Mouse (Mus musculus): ENCODE data around the gene 1110002E22Rik. TPM values are rescaled to one million over a fixed set of nuclear protein-coding genes. Genes with fewer than 3 reads are reported as not detected.

1110002E22Rik gene
- total RNA-seq, 2 experiments from 2014 or later, result 2.6 to 2.7 TPM

DNA sequence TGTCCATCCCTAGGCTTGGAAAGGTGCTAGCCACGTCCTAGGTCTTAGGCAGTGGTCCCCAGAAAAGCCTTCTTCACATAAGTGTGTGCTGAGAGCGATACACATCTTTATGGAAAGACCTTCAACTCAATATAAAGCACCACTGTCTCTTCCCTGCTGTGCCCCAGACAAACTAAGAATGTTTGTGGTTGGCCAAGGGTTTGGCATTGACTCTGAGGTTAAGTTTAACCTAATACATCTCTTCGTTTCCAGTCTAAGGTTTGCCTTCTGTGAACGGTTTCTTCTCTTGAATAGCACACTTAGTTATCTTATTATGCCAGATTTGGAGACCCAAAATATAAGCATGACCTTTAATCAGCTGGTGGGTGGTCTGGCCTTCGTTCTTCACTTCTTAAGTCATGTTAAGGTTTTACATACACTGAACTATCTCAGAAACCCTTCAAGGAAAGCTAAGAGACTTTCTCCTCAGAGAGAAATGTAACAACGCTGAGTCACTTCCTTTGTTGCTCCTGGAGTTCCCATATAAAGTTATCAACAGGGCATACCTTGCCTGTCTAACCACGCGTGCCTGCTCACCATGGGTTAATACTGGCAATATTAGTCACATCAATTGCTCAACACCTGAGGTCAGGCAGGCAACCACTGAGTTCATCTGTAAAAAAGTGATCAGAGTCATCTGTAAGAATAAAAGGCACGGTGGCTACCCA, 3.5 kb upstream of the 1110002E22Rik start:
- no peak for DNase-seq (ENCODE audit: low spot score in 2 of 2)
- intact Hi-C loops (cut with DNase I), result no loop called here

DNA sequence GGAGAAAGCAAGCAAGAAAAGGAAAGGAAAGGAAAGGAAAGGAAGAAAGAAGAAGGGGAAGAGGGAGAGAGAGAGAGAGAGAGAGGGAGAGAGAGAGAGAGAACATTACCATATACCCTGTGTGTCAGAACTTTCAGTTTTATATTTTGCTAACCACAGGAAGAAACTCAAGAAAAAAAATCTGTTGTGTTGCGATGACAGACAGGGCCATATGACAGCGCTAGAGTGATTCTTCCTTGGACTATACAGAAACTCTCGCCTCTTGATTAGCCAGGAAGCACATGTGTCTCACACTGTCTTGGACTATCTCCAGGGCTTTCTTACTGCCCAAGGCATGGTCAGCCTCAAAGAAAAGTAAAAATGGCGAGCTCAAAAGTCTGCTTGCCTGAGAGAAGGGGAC, 2.2 kb upstream of the 1110002E22Rik start:
- DNase-seq (ENCODE audit: low spot score in 2 of 2), result no peak
- intact Hi-C loops (cut with DNase I), result no loop called here

DNA sequence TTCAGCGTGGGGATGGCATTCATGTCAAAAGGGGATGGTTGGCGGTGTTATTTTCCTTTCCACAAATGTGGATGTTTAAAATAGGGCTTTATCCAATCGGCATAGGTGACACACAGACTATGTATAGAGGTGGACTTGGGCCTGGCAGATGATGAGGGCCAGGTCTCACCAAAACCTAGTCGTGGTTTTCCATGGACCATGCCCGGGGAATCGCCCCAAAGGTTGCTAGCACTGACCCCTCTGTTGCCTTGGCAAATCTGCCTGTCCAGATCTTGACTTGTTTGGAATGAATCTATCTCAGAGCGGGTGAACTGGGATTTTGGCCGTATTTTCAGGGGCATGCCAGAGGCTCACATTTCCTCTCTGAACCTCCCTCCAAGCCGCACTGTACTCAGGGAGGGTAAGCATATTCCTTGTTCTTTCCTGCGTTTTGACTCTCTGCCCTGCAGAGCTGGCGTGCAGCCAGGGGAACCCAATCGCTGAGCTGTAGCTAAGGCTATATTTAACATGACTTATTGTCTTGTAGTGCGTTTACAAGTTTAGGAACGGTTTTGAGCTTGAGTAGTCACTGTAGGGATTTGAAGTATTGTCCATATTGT, 1.0 kb upstream of the 1110002E22Rik start:
- intact Hi-C loops (cut with DNase I), result no loop called here
- no peak for DNase-seq (ENCODE audit: low spot score in 2 of 2)

DNA sequence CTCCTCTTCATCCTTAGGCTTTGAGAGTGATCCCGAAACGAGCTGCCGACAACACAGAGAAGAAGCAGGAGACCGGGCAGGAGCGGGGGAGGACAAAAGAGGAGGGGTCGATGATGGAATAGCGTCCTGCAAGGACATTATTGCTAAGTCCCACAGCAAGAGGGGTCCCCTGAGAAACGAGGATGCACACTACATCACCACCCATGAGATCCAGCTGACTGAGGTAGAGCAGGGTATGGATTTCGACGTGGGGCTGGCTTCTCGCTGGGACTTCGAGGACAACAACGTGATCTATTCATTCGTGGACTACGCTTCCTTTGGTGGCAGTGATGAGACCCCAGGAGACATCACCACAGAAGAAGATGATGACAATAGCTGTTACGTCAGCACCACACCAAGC, 1.1 kb downstream of the 1110002E22Rik start:
- intact Hi-C loops (cut with DNase I), result loop anchor here (5.0 kb wide), 2 partner anchors 76 to 149 kb away; partner anchors contain the start of genes Lamtor3, Mttp and Trmt10a

DNA sequence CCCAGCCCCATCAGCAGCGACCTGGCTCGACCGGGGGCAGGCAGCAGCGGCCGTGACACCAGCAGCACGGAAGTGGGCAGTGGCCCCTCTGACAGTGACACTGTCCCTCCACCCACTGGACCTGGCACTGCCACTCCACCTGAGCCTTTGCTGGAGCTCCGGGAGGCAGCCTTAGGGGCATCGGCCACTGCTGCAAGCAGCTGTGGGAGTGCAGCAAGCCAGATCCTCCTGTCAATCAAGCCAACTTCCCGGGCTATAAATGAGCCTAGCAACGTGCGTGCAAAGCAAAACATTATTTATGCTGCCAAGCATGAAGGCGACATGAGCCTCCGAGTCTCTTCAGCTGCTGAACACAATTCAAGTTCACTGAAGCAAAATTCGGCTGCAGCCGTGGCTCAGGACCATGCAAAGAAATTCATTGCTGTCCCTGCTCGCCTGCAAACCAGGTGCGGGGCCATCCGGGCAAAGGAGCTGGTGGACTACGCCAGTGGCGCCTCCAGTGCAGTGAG, 1.6 kb downstream of the 1110002E22Rik start:
- intact Hi-C loops (cut with DNase I), result loop anchor here (5.0 kb wide), 2 partner anchors 76 to 149 kb away; partner anchors contain the start of genes Lamtor3, Mttp and Trmt10a
- DNase-seq (ENCODE audit: low spot score in 2 of 2), result peak; percentile 35 to 72

More for the DNA sequence above, 1.1 kb downstream of the 1110002E22Rik start:
- no peak for DNase-seq (ENCODE audit: low spot score in 2 of 2)

DNA sequence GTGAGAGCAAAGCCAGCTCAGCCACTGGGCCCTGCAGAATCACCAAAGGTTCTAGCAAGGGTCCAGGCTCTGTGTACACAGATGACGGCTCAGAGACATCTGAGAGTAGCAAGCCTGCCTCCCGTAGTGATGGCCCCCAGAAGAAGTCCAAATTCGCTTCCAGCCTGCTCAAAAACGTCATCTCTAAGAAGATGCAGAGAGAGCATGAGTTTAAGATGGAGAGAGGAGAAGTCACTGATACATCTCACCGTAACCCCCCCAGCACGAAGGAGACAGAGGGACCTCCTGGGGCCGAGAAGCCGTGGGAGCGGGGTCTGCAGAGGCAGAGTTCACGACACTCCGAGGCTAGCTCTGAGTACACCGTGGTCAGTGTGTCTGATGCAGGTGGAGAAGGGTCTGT, 2.4 kb downstream of the 1110002E22Rik start, which contains the start of gene Gm5105:
Gene Gm5105, minus strand, starts transcription at position 101 of the 400 bp plus-strand sequence.
- no peak for DNase-seq (ENCODE audit: low spot score in 2 of 2)
- intact Hi-C loops (cut with DNase I), result loop anchor here (5.0 kb wide), 2 partner anchors 75 to 150 kb away; partner anchors contain the start of genes Lamtor3, Mttp and Trmt10a

DNA sequence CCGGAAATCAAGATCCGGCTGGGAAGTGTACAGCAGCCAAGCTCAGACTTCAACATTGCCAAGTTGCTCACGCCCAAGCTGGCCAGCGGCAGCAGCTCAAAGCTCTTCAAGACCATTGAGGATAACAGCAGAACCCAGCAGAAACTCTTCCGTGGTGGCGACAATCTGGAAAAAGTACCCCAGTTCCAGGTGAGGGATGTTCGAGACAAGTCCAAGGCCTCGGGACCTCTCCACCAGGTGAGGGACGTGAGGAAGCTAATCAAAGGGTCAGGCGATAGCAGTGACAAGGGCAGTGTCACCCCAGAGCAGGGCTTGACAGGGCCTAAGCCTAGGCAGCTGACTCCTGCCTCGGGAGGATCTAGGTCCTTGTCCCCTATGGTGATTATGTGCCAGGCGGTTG, 3.3 kb downstream of the 1110002E22Rik start:
- DNase-seq (ENCODE audit: low spot score in 2 of 2), result no peak
- intact Hi-C loops (cut with DNase I), result loop anchor here (5.0 kb wide), 2 partner anchors 74 to 151 kb away; partner anchors contain the start of genes Lamtor3, Mttp and Trmt10a

DNA sequence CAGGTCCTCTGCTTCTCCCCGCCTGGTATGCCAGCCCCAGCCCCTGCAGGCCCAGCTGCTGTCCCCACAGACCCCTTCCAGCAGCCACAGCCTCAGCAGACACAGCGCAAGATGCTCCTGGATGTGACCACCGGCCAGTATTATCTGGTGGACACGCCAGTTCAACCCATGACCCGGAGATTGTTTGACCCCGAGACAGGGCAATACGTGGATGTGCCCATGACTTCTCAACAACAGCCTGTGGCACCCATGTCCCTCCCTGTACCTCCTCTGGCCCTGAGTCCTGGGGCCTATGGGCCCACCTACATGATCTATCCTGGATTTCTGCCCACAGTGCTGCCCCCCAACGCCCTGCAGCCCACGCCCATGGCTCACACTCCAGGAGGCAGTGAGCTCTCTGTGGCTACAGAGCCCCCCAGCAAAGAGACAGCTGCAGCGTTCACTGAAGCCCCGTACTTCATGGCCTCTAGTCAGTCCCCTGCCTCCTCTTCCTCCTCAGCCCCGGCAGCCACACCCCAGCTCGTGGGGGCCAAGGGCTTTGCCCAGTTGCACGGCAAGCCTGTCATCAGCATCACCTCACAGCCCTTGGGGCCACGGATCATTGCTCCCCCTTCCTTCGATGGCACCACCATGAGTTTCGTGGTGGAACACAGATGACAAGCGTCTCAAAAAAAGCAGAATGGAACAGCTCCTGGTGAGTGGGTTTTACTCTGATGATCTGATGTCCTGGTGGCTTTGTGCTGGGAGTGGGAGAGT, 5.1 kb downstream of the 1110002E22Rik start:
- DNase-seq (ENCODE audit: low spot score in 2 of 2), result no peak
- intact Hi-C loops (cut with DNase I), result loop anchor here (5.0 kb wide), 2 partner anchors 72 to 153 kb away; partner anchors contain the start of genes Lamtor3, Mttp and Trmt10a

DNA sequence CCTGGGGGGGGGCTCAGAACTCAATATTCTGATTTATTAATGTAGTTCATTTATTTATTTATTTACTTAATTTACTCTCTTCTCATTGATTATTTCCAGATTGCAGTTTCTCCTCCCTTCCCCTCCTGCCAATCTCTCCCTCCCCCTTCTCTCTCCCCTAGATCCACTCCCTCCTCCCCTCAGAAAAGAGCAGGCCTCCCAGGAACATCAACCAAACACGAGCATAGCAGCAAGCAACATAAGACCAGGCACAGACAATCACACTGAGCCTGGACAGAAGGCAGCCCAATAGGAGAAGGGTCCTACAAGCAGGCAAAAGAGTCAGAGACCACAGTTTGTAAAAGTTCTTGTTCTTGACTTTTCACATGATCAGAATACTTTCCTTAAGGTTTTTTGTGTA, 6.2 kb downstream of the 1110002E22Rik start:
- no peak for DNase-seq (ENCODE audit: low spot score in 2 of 2)
- intact Hi-C loops (cut with DNase I), result no loop called here

DNA sequence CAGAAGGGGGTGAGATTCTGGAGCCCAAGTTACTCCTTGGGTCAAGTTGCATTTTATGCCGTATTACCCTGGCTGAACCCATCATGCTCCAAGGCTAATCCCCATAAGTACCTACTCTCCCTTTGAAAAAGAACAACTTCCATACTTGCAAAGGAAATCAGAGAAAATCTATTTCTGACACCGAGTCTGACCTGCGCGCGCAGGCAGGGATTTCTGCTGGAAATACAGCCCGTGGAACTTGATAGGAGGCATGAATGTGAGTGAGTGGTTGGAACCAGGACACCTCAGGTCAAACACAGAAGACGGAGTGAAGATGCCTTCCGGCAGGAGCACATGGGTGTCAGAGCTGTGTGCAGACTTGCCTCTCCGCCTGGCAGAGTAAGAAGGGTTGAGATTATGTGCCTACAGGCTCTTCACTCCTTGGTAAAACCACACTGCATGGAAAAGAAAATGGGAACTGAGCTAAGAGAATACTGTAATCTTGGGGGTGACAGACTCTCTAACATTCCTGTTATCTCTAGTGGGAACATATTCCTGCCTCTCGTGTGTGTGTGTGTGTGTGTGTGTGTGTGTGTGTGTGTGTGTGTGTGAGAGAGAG, 6.7 kb downstream of the 1110002E22Rik start:
- no peak for DNase-seq (ENCODE audit: low spot score in 2 of 2)

DNA sequence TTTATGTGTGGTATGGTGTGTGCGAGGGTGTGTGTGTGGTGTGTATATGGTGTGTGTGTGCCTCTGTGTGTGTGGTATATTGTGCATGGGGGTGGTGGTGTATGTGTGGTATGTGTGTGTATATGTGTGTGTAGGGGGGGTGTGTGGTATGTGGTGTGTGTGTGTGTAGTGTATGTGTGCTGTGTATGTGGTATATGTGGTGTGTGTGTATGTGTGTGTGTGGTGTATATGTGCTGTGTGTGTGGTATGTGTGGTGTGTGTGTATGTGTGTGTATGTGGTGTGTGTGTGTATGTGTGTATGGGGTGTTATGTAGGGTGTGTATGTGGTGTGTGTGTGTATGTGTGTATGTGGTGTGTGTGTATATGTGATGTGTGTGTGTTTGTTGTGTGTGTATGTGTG, 9.4 kb downstream of the 1110002E22Rik start:
- intact Hi-C loops (cut with DNase I), result no loop called here

More for the DNA sequence above, 6.7 kb downstream of the 1110002E22Rik start:
- intact Hi-C loops (cut with DNase I), result no loop called here

DNA sequence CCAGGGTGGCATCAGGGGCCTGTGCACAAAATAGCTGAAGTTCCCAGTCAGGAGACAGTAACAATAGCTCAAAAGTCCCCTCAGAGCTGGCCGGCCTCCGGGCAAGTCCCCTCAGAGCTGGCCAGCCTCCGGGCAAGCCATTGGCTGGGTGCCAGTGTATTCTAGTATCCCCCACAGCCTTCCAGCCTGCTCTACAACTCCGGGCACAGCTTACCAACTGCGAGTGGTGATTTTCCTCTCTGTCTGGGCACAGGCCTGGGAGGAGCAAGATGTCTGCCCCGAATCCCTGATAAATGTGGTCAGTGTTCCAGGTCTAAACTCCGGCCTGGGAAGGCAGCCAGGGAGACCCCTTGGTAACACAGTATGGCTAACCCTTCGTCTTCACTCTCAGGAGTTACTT, 10.4 kb downstream of the 1110002E22Rik start:
- no peak for DNase-seq (ENCODE audit: low spot score in 2 of 2)
- intact Hi-C loops (cut with DNase I), result no loop called here

More for the DNA sequence above, 9.4 kb downstream of the 1110002E22Rik start:
- no peak for DNase-seq (ENCODE audit: low spot score in 2 of 2)

DNA sequence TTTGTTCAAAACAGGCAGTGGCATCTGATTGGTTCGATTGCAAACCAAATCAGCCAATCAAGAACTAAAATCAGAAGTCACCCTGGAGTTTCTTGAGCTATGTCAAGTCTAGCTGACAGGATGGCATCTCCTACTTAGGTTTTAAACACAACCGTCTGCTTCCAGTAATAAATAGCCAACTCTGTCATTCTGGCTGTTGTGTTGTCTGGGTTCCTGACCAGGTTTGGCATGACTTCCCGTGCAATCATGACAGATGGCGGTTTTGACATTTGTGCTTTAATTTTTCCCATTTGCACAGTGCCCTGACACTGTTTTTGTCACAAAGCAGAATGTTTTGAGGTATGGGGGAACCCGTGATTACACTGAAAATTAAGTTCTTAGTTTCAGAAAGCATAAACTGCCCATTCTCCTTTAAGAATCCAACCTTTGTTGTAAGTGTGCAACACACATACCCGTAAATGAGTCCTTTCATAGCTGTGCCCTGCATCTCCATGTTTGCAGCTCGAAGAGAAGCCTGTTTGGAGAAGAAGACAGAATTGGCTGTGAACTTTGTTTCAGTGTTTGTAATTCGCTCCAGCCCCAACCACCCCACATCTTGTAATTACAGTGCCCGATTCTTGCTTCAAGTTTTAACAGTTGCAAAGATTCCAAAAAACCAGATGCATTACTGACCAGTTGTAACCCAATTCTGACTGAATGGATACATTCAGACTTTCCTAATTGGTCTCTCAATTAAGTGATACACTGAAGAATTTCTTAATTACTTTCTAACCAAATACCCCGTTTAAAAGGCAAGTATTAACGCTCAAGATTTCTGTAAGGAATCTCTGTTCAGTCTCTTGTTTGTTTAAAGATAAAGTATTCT, 12.9 kb downstream of the 1110002E22Rik start:
- intact Hi-C loops (cut with DNase I), result no loop called here
- no peak for DNase-seq (ENCODE audit: low spot score in 2 of 2)

DNA sequence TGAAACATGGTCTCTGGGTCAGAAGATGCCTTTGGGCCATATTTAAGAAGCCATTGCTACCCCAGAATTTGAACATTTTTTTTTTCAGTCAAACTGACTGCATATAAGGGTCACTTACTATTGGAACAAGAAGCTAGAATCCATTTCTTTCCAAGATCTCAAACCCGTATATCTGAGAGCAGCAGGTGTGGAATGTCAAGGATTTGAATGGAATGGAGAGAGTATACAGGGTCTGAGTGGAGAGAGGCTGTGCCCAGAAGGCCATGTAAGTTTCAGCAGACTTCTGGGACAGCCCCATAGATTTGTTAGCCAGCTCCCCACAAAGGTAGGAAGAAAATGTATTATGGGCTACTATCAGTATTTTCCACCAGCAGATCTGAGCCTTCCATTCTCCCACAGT, 13.8 kb downstream of the 1110002E22Rik start:
- intact Hi-C loops (cut with DNase I), result no loop called here
- DNase-seq (ENCODE audit: low spot score in 2 of 2), result no peak

DNA sequence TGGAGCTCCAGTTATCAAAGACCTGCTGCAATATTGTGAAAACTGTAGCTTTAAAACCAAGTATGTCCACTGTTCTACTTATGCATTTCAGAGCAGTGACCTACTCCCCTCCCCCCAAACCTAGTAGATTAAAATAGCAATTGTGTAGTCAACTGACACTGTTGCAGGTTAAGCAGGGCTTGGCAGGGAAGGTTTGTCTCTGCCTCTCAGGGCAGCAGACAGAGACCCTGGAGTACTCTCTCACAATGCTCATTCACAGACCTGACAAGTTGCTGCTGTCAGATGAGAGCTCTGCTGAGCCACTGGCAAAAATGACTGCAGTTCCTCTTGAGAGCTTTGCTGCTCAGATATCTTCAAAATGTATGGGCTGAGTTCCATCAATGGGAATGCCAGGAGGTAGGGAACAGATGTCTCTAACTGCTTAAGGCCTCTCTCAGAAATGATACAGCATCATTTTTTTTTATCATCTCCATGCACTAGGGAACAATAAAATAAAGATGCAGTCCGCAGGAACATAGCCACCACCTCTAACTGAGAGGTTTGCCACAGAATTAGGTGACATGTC, 18.3 kb downstream of the 1110002E22Rik start:
- peak in 1 of 2 experiments; percentile 86 for DNase-seq (ENCODE audit: low spot score in 2 of 2)
- intact Hi-C loops (cut with DNase I), result no loop called here

DNA sequence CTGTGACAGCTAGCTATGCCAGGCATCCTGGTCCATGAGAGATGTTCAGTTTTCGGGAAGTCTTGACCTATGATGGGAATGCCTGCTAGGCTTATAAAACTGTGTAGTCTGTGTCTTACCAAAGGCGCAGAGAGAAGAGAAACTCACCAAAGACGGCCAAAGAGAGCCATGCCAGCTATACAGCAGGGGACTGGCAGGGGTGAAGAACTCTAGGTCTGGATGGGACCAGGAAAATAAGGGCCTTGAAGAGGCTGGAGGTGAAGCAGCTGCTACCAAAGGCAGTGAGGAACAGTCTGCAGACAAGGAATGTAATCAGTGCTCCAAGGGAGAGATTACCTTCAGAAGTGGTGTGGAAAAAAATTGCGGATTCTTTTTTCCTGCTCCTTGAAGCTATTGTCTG, 19.0 kb downstream of the 1110002E22Rik start:
- DNase-seq (ENCODE audit: low spot score in 2 of 2), result no peak
- intact Hi-C loops (cut with DNase I), result no loop called here

DNA sequence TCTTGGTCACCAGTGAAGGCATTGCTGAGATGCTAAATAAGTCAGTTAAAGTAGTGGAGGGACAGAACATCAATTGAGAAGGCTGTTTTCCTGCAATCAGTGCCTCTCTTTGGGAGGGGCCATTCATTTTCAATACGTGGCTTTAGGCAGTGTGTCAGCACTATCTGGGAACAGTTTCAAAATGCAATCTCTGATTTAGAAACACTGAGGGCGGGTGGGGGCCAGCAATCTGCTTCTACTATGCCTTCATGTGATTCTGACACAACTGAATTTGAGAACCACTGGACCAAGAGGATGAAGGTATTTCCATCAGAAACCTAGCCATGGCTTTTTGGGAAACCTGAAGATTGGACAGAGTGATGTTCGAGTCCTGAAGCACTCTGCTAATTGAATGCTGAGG, 30.4 kb downstream of the 1110002E22Rik start:
- intact Hi-C loops (cut with DNase I), result no loop called here
- DNase-seq (ENCODE audit: low spot score in 2 of 2), result peak; percentile 40 to 88

DNA sequence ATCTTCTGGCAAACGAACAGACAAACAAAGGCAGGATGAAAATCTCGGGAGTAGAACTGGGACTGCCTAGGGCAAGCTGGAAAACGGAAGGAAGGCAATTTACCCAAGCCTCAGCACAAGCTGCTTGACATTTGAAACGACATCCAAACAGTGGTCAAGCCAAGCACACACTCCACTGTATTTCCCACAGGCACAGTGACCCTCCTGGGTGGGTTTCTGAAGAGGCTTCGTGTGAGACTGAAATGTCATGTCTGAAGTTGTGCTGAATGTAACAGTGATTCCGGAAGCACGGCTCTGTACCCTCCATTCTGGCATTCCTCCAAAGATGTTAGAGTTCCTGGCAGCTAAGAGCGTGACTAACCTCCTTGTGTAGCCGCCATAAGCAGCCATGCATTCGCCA, 30.9 kb downstream of the 1110002E22Rik start:
- DNase-seq (ENCODE audit: low spot score in 2 of 2), result no peak
- intact Hi-C loops (cut with DNase I), result no loop called here

All from left cerebral cortex, postnatal 25 days (tissue).